Mouse (Mus musculus) lung, embryonic 15.5 days (tissue): ENCODE measurements around the gene Pde8a. TPM values are rescaled to one million over a fixed set of nuclear protein-coding genes. Genes with fewer than 3 reads are reported as not detected.

Experiments
- ATAC-seq: fragments of 200-750 bp; cut with Nextera tagmentation; 2 replicates; pipeline ENCODE4 v1.8.0; 2017; ENCODE audit warnings: moderate number of reproducible peaks, borderline replicate concordance; ENCODE audit not compliant: low FRiP score, low TSS enrichment; ENCODE audit errors: extremely low read depth
- H3K27ac ChIP-seq: fragments of 300-500 bp; sonication (generic); 2 replicates; pipeline ENCODE4 v1.5.1; 2015; ENCODE audit warnings: moderate library complexity, mild to moderate bottlenecking, inconsistent platforms
- H3K27me3 ChIP-seq: fragments of 300-500 bp; sonication (generic); 2 replicates; pipeline ENCODE4 v1.6.1; 2015; ENCODE audit warnings: inconsistent platforms
- H3K36me3 ChIP-seq: fragments of 300-500 bp; sonication (generic); 2 replicates; pipeline ENCODE4 v1.6.1; 2015; ENCODE audit warnings: inconsistent platforms
- H3K4me1 ChIP-seq: fragments of 300-500 bp; sonication (generic); 2 replicates; pipeline ENCODE4 v1.6.1; 2015; ENCODE audit warnings: inconsistent platforms
- H3K4me2 ChIP-seq: fragments of 300-500 bp; sonication (generic); 2 replicates; pipeline ENCODE4 v1.6.1; 2015; ENCODE audit warnings: inconsistent platforms, mild to moderate bottlenecking, moderate library complexity
- H3K4me3 ChIP-seq: fragments of 300-500 bp; sonication (generic); 2 replicates; pipeline ENCODE4 v1.5.1; 2015; ENCODE audit warnings: mild to moderate bottlenecking, inconsistent platforms
- H3K9ac ChIP-seq: fragments of 300-500 bp; sonication (generic); 2 replicates; pipeline ENCODE4 v1.6.1; 2015; ENCODE audit warnings: inconsistent platforms
- H3K9me3 ChIP-seq: fragments of 300-500 bp; sonication (generic); 2 replicates; pipeline ENCODE4 v1.6.1; 2016; ENCODE audit warnings: inconsistent platforms
- WGBS: fragments of 180-500 bp; shearing (Covaris S2); methylation state at CpG from one replicate; pipeline ENCODE4 v1.1.7; 2015; 5-methylcytosine and 5-hydroxymethylcytosine counted together
- polyA plus RNA-seq: library from polyadenylated mRNA; unstranded; fragments of >200 nt; fragmentation: Nextera tagmentation; extraction: Ambion mirVana; gene quantifications from 2 replicates; pipeline ENCODE4 v1.2.1, GENCODE M21; 2015

Gene Pde8a
- polyA plus RNA-seq: 5.1 and 5.2 TPM in 2 replicates

GRCm38 (mm10) chr7:81213347-81214152 lies at the start of gene Pde8a:
Gene Pde8a (plus strand): TSS chr7:81213596.
- Histone ChIP-seq H3K36me3 (no peaks in the 10 kb centered on the region), H3K27me3 (peaks cover 57% of the 10 kb centered on the region)
- no peak for ATAC-seq

GRCm38 (mm10) chr7:81164411-81164810 lies 49.0 kb upstream of the Pde8a start:
- H3K27ac ChIP-seq: no peak overlapping the region
- H3K4me3 ChIP-seq: no peak overlapping the region
- no peaks in the 10 kb centered on the region for H3K4me1 ChIP-seq
- no peak overlapping the region for H3K4me2 ChIP-seq
- no peaks in the 10 kb centered on the region for H3K9me3 ChIP-seq
- H3K9ac ChIP-seq: no peak overlapping the region
- no peak for ATAC-seq
- WGBS: 64% methylated on average over 7 of the region's 7 CpGs
- no peaks in the 10 kb centered on the region for H3K27me3 ChIP-seq
- H3K36me3 ChIP-seq: no peaks in the 10 kb centered on the region

More at GRCm38 (mm10) chr7:81213347-81214152, at the start of gene Pde8a:
- peaks cover 29% of the 10 kb centered on the region for H3K4me1 ChIP-seq
- peak within 1 kb of the TSS; percentile 43 for H3K9ac ChIP-seq
- H3K27ac ChIP-seq: peak within 1 kb of the TSS; percentile 76
- WGBS: under 1% methylated on average over 126 of the region's 128 CpGs
- H3K4me3 ChIP-seq: peak within 1 kb of the TSS; percentile 57
- peak within 1 kb of the TSS; percentile 72 for H3K4me2 ChIP-seq
- no peaks in the 10 kb centered on the region for H3K9me3 ChIP-seq

DNA sequence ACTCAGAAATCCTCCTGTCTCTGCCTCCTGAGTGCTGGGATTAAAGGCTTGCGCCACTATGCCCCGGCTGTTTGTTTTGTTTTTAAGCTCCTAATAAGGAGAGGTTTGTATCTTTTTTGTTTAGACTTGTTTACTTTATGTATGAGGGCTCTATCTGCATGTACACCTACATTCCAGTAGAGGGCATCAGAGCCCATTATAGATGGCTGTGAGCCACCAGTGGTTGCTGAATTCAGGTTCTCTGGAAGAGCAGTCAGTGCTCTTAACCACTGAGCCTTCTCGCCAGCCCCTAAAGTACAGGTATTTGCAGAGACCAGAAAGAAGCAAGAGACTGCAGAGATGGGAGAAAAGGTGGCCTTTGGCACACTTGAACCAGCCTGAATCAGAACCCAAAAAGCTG lies 46.3 kb upstream of the Pde8a start:
- Histone ChIP-seq H3K4me3 (no peak overlapping the region), H3K4me1 (no peaks in the 10 kb centered on the region), H3K9ac (no peak overlapping the region), H3K9me3 (no peaks in the 10 kb centered on the region), H3K27me3 (no peaks in the 10 kb centered on the region), H3K36me3 (no peaks in the 10 kb centered on the region), H3K27ac (no peak overlapping the region), H3K4me2 (no peak overlapping the region)
- 28% methylated on average over 3 of the region's 3 CpGs for WGBS
- ATAC-seq: no peak

GRCm38 (mm10) chr7:81169351-81169750 lies 44.0 kb upstream of the Pde8a start:
- ATAC-seq: no peak
- no peaks in the 10 kb centered on the region for H3K27me3 ChIP-seq
- no peak overlapping the region for H3K27ac ChIP-seq
- no peaks in the 10 kb centered on the region for H3K9me3 ChIP-seq
- 71% methylated on average over 7 of the region's 7 CpGs for WGBS
- no peak overlapping the region for H3K4me2 ChIP-seq
- no peaks in the 10 kb centered on the region for H3K4me1 ChIP-seq
- H3K36me3 ChIP-seq: no peaks in the 10 kb centered on the region
- no peak overlapping the region for H3K9ac ChIP-seq
- no peak overlapping the region for H3K4me3 ChIP-seq

GRCm38 (mm10) chr7:81173931-81174330 lies 39.5 kb upstream of the Pde8a start:
- Histone ChIP-seq H3K9me3 (no peaks in the 10 kb centered on the region), H3K27me3 (no peaks in the 10 kb centered on the region), H3K4me3 (no peak overlapping the region), H3K4me1 (no peaks in the 10 kb centered on the region), H3K36me3 (no peaks in the 10 kb centered on the region), H3K9ac (no peak overlapping the region), H3K4me2 (no peak overlapping the region), H3K27ac (no peak overlapping the region)
- 91% methylated on average over 2 of the region's 2 CpGs for WGBS
- ATAC-seq: no peak

DNA sequence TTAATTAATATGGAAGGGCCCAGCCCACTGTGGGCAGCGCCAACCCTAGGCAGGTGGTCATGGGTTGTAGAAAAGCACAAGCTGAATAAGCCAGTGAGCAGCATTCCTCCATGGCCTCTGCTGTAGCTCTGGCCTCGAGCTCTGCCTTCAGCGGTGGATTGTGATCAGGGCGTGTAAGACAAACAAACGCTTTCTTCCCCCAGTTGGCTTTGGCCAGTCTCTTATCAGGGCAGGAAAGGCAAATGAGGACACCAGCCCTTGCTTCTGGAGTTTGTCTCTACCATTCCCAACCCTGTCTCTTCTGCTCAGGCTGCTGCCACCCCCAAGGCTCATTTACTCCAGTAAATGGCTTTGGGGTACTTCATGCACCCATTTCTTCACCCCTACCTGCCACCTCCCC lies 38.7 kb upstream of the Pde8a start:
- no peak overlapping the region for H3K9ac ChIP-seq
- no peak overlapping the region for H3K27ac ChIP-seq
- H3K27me3 ChIP-seq: no peaks in the 10 kb centered on the region
- H3K4me3 ChIP-seq: no peak overlapping the region
- H3K9me3 ChIP-seq: no peaks in the 10 kb centered on the region
- 57% methylated on average over 5 of the region's 5 CpGs for whole genome bisulfite sequencing
- ATAC-seq: no peak
- H3K36me3 ChIP-seq: no peaks in the 10 kb centered on the region
- no peaks in the 10 kb centered on the region for H3K4me1 ChIP-seq
- H3K4me2 ChIP-seq: no peak overlapping the region

- no peak for ATAC-seq
- Histone ChIP-seq H3K4me3 (no peak overlapping the region), H3K27me3 (no peaks in the 10 kb centered on the region), H3K36me3 (no peaks in the 10 kb centered on the region), H3K27ac (no peak overlapping the region), H3K4me1 (no peaks in the 10 kb centered on the region), H3K9ac (no peak overlapping the region), H3K4me2 (no peak overlapping the region), H3K9me3 (no peaks in the 10 kb centered on the region)
- WGBS: 42% methylated on average over 5 of the region's 5 CpGs
Measured at GRCm38 (mm10) chr7:81176187-81176769, 37.1 kb upstream of the Pde8a start.

GRCm38 (mm10) chr7:81179494-81179893 lies 33.9 kb upstream of the Pde8a start:
- no peaks in the 10 kb centered on the region for H3K4me1 ChIP-seq
- no peaks in the 10 kb centered on the region for H3K36me3 ChIP-seq
- no peak overlapping the region for H3K9ac ChIP-seq
- no peaks in the 10 kb centered on the region for H3K9me3 ChIP-seq
- ATAC-seq: no peak
- no peak overlapping the region for H3K4me3 ChIP-seq
- H3K27ac ChIP-seq: no peak overlapping the region
- H3K27me3 ChIP-seq: no peaks in the 10 kb centered on the region
- H3K4me2 ChIP-seq: no peak overlapping the region
- 59% methylated on average over 5 of the region's 5 CpGs for WGBS

DNA sequence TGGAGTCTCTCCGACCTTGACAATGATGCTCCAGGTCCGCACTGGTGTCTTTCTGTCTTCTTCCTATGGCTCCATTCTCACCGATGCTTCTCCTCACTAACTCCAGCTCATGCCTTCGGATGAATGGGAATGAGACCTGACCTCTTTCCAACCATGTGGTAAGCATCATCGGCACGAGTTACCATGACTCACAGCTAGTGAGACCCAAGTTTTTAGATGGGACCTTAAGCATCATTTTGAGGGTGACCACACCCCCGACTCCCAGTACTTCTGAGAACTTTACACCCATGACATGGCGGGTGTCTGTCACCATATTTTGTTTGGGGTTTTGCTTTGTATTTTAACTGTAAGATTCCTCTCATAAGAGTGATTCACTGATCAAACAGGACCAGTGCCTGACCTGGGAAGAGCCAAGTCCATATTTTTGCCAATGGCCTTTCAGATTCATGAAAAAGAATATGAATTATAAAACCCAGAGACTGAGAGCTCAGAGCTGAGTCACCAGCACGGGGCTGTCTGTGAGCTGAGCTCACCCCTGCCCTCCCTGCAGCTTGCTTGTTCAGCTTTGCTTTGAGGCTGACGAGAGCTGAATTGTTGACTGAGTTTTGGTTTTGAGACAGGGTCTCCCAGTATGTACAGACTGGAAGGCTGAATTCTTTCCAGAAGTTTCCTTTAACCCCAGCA lies 30.8 kb upstream of the Pde8a start:
- Histone ChIP-seq H3K9me3 (no peaks in the 10 kb centered on the region; the same call in 1 of the 2 replicates), H3K4me3 (no peak overlapping the region), H3K4me1 (no peaks in the 10 kb centered on the region), H3K4me2 (no peak overlapping the region), H3K27me3 (no peaks in the 10 kb centered on the region), H3K27ac (no peak overlapping the region), H3K36me3 (no peaks in the 10 kb centered on the region), H3K9ac (no peak overlapping the region)
- 76% methylated on average over 10 of the region's 10 CpGs for WGBS
- no peak for ATAC-seq

GRCm38 (mm10) chr7:81183181-81183580 lies 30.2 kb upstream of the Pde8a start:
- Histone ChIP-seq H3K27ac (no peak overlapping the region), H3K27me3 (no peaks in the 10 kb centered on the region), H3K36me3 (no peaks in the 10 kb centered on the region), H3K9me3 (no peaks in the 10 kb centered on the region; the same call in 1 of the 2 replicates), H3K4me2 (no peak overlapping the region), H3K9ac (no peak overlapping the region), H3K4me3 (no peak overlapping the region), H3K4me1 (no peaks in the 10 kb centered on the region)
- no peak for ATAC-seq

DNA sequence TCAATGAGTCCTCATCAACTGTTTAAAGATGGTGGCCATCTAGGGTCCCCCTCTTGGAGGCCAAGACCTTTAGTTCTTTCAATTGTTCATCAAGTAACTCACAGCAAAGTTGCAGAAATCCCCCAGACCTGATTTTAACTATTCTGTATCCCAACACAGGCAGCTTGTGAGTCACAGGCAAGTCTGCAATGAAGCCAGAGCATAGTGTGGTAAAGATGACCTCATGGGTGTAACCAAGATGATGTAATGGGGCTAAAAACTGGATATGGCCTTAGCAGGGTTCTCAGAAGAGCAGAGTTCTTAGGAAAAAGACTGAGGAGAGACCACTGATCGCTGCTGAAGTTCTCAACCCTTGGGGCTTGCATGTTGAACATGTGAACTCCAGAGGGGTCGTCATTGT lies 29.3 kb upstream of the Pde8a start:
- Histone ChIP-seq H3K27ac (no peak overlapping the region), H3K4me3 (no peak overlapping the region), H3K36me3 (no peaks in the 10 kb centered on the region), H3K4me1 (no peaks in the 10 kb centered on the region), H3K9me3 (no peaks in the 10 kb centered on the region; the same call in 1 of the 2 replicates), H3K4me2 (no peak overlapping the region), H3K9ac (no peak overlapping the region), H3K27me3 (no peaks in the 10 kb centered on the region)
- no peak for ATAC-seq
- WGBS: 87% methylated on average over 2 of the region's 2 CpGs

GRCm38 (mm10) chr7:81184651-81185050 lies 28.7 kb upstream of the Pde8a start:
- no peak overlapping the region for H3K4me3 ChIP-seq
- no peaks in the 10 kb centered on the region for H3K27me3 ChIP-seq
- WGBS: 71% methylated on average over 1 of the region's 1 CpGs
- H3K9ac ChIP-seq: no peak overlapping the region
- no peak for ATAC-seq
- no peaks in the 10 kb centered on the region; the same call in 1 of the 2 replicates for H3K9me3 ChIP-seq
- no peak overlapping the region for H3K27ac ChIP-seq
- no peaks in the 10 kb centered on the region for H3K4me1 ChIP-seq
- no peaks in the 10 kb centered on the region for H3K36me3 ChIP-seq
- no peak overlapping the region for H3K4me2 ChIP-seq
